Mouse (Mus musculus): ENCODE results near the gene Tmem8b. TPM values are rescaled to one million over a fixed set of nuclear protein-coding genes. Genes with fewer than 3 reads are reported as not detected.

Tmem8b gene
- polyA plus RNA-seq, 1 experiment from 2014 or later, result 7.7 TPM

GRCm38 (mm10) chr4:43738989-43739674, 70.4 kb downstream of the Tmem8b start:
- Histone ChIP-seq H3K4me1 (no peaks in the 10 kb centered on the region), H3K4me2 (replicated peaks) (no peak overlapping the region), H3K36me3 (no peaks in the 10 kb centered on the region), H3K27ac (no peak overlapping the region), H3K4me3 (no peak overlapping the region), H3K9me3 (no peaks in the 10 kb centered on the region), H3K9ac (no peak overlapping the region), H3K27me3 (no peaks in the 10 kb centered on the region)
- WGBS, result 74% methylated on average over 8 of the region's 8 CpGs
- no peak for ATAC-seq (ENCODE audit: insufficient number of reproducible peaks, insufficient read depth, low FRiP score, low TSS enrichment)

DNA sequence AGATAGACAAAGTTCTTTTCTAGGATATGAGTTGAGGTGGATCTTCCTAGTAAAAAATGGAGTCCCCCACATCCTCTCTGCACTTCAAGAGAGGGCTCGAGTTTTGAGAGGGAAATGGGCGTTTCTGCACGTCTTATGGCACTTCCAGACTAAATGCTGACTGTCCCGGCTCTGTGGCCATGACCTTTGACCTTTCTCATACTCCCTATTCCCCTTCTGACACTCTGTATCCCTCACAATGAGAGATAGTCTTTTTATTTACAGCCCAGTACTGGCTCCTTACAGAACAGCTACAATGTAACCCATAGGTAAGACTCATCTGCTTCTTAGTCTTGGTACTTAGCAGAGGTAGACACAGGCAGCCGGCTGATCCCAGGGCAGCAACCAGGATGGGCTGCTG, 72.8 kb downstream of the Tmem8b start:
- ATAC-seq (ENCODE audit: insufficient number of reproducible peaks, insufficient read depth, low FRiP score, low TSS enrichment), result no peak
- Histone ChIP-seq H3K9me3 (no peaks in the 10 kb centered on the region), H3K36me3 (no peaks in the 10 kb centered on the region), H3K4me1 (no peaks in the 10 kb centered on the region), H3K27ac (no peak overlapping the region), H3K27me3 (no peaks in the 10 kb centered on the region), H3K4me3 (no peak overlapping the region), H3K4me2 (replicated peaks) (no peak overlapping the region), H3K9ac (no peak overlapping the region)
- WGBS, result 57% methylated on average over 5 of the region's 5 CpGs

Small RNAs within 50 kb of the gene (microRNA-seq; reads per million reads assigned to microRNA genes)
- not detected for gene Gm25262

Other genes starting within 250 kb of the Tmem8b start
- 0.27 TPM in 1 of 2 replicates, not detected in the other for gene Fam166b, start 239.8 kb upstream of the Tmem8b start, polyA plus RNA-seq (2016; fragmentation: Nextera tagmentation; extraction: Ambion mirVana)
- gene Tesk1, start 227.0 kb upstream of the Tmem8b start, polyA plus RNA-seq (2016; fragmentation: Nextera tagmentation; extraction: Ambion mirVana), result 15.4 and 16.5 TPM in 2 replicates
- gene Cd72, start 214.3 kb upstream of the Tmem8b start, polyA plus RNA-seq (2016; fragmentation: Nextera tagmentation; extraction: Ambion mirVana), result 3.5 and 3.7 TPM in 2 replicates
- gene Sit1, start 185.2 kb upstream of the Tmem8b start, polyA plus RNA-seq (2016; fragmentation: Nextera tagmentation; extraction: Ambion mirVana), result not detected in 2 replicates
- gene Ccdc107, start 176.1 kb upstream of the Tmem8b start, polyA plus RNA-seq (2016; fragmentation: Nextera tagmentation; extraction: Ambion mirVana), result 57.4 and 62.3 TPM in 2 replicates
- gene Arhgef39, start 169.3 kb upstream of the Tmem8b start, polyA plus RNA-seq (2016; fragmentation: Nextera tagmentation; extraction: Ambion mirVana), result 43.6 and 44.1 TPM in 2 replicates
- 1.3 and 1.6 TPM in 2 replicates for gene Car9, start 162.0 kb upstream of the Tmem8b start, polyA plus RNA-seq (2016; fragmentation: Nextera tagmentation; extraction: Ambion mirVana)
- gene Tpm2, start 145.2 kb upstream of the Tmem8b start, polyA plus RNA-seq (2016; fragmentation: Nextera tagmentation; extraction: Ambion mirVana), result 151 and 177 TPM in 2 replicates
- gene Creb3, start 106.6 kb upstream of the Tmem8b start, polyA plus RNA-seq (2016; fragmentation: Nextera tagmentation; extraction: Ambion mirVana), result 43.5 and 49.9 TPM in 2 replicates
- 71.0 and 73.9 TPM in 2 replicates for gene Tln1, start 106.3 kb upstream of the Tmem8b start, polyA plus RNA-seq (2016; fragmentation: Nextera tagmentation; extraction: Ambion mirVana)
- gene Rgp1, start 90.3 kb upstream of the Tmem8b start, polyA plus RNA-seq (2016; fragmentation: Nextera tagmentation; extraction: Ambion mirVana), result 33.8 and 37.7 TPM in 2 replicates
- 32.0 and 34.0 TPM in 2 replicates for gene Gba2, start 90.1 kb upstream of the Tmem8b start, polyA plus RNA-seq (2016; fragmentation: Nextera tagmentation; extraction: Ambion mirVana)
- gene Msmp, start 84.5 kb upstream of the Tmem8b start, polyA plus RNA-seq (2016; fragmentation: Nextera tagmentation; extraction: Ambion mirVana), result 1.5 and 2.1 TPM in 2 replicates
- gene Npr2, start 37.0 kb upstream of the Tmem8b start, polyA plus RNA-seq (2016; fragmentation: Nextera tagmentation; extraction: Ambion mirVana), result 25.1 and 29.7 TPM in 2 replicates
- gene Spag8, start 15.4 kb upstream of the Tmem8b start, polyA plus RNA-seq (2016; fragmentation: Nextera tagmentation; extraction: Ambion mirVana), result 1.8 and 1.9 TPM in 2 replicates
- 79.3 and 85.8 TPM in 2 replicates for gene Hint2, start 12.5 kb upstream of the Tmem8b start, polyA plus RNA-seq (2016; fragmentation: Nextera tagmentation; extraction: Ambion mirVana)
- 2.4 and 2.6 TPM in 2 replicates for gene Fam221b, start 174 bp downstream of the Tmem8b start, polyA plus RNA-seq (2016; fragmentation: Nextera tagmentation; extraction: Ambion mirVana)
- not detected in 2 replicates for gene Olfr70, start 31.8 kb downstream of the Tmem8b start, polyA plus RNA-seq (2016; fragmentation: Nextera tagmentation; extraction: Ambion mirVana)
- gene Olfr71, start 41.3 kb downstream of the Tmem8b start, polyA plus RNA-seq (2016; fragmentation: Nextera tagmentation; extraction: Ambion mirVana), result 0.06 TPM in 1 of 2 replicates, not detected in the other
- 0.15 and 0.43 TPM in 2 replicates for gene Hrct1, start 58.2 kb downstream of the Tmem8b start, polyA plus RNA-seq (2016; fragmentation: Nextera tagmentation; extraction: Ambion mirVana)
- not detected in 2 replicates for gene Spaar, start 61.1 kb downstream of the Tmem8b start, polyA plus RNA-seq (2016; fragmentation: Nextera tagmentation; extraction: Ambion mirVana)
- not detected in 2 replicates for gene Olfr159, start 102.0 kb downstream of the Tmem8b start, polyA plus RNA-seq (2016; fragmentation: Nextera tagmentation; extraction: Ambion mirVana)
- 0.09 and 0.31 TPM in 2 replicates for gene Olfr156, start 154.9 kb downstream of the Tmem8b start, polyA plus RNA-seq (2016; fragmentation: Nextera tagmentation; extraction: Ambion mirVana)
- gene Olfr157, start 171.2 kb downstream of the Tmem8b start, polyA plus RNA-seq (2016; fragmentation: Nextera tagmentation; extraction: Ambion mirVana), result 0.08 TPM in 1 of 2 replicates, not detected in the other
- 0.18 TPM in 1 of 2 replicates, not detected in the other for gene Olfr155, start 182.6 kb downstream of the Tmem8b start, polyA plus RNA-seq (2016; fragmentation: Nextera tagmentation; extraction: Ambion mirVana)
- 30.4 and 33.9 TPM in 2 replicates for gene Reck, start 206.6 kb downstream of the Tmem8b start, polyA plus RNA-seq (2016; fragmentation: Nextera tagmentation; extraction: Ambion mirVana)